Mouse (Mus musculus): Measurements from ENCODE around the gene Kctd15. TPM values are rescaled to one million over a fixed set of nuclear protein-coding genes. Genes with fewer than 3 reads are reported as not detected.

Kctd15 gene
- total and polyA plus RNA-seq, 3 experiments, result not detected

DNA sequence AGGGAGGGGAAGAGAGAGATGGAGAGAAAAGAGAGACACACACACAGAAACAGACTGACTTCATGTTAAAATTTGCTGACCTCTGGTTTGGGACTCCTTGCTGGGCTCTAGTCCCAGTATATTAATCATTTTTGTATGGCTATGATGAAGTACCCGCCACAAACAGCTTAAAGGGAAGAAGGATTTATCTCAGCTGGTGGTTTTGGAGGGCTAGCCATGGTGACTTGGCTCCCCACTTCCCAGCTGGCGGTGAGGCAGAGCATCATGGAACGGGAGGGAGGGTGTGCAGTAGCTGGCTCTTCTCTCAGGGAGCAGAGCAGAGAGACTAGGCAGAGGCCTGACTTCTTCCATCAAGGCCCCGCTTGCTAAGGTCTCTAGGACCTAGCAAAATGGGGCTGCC lies 46.9 kb upstream of the Kctd15 start:
- Histone ChIP-seq H3K27ac (ENCODE audit: control insufficient read depth, low read depth, low read length) (no peak overlapping the region), H3K36me3 (ENCODE audit: control insufficient read depth in 1 of 2, insufficient read depth in 2 of 2, low read length in 2 of 2) (no peaks in the 10 kb centered on the region), H3K4me3 (ENCODE audit: control insufficient read depth in 1 of 2, insufficient read depth in 1 of 2, low read depth in 2 of 2, low read length in 2 of 2) (no peak overlapping the region), H3K4me1 (ENCODE audit: control insufficient read depth in 1 of 2, insufficient read depth in 2 of 2, low read length in 2 of 2) (no peaks in the 10 kb centered on the region), H3K9me3 (replicated peaks; ENCODE audit: insufficient read depth, low read length) (no peaks in the 10 kb centered on the region), H3K9ac (ENCODE audit: control insufficient read depth, low read depth, low read length, poor library complexity, severe bottlenecking) (no peak overlapping the region), H3K27me3 (ENCODE audit: control insufficient read depth in 1 of 2, insufficient read depth in 2 of 2, low read length in 2 of 2) (no peaks in the 10 kb centered on the region), H3K79me2 (ENCODE audit: control insufficient read depth, insufficient read depth, low read length, poor library complexity) (no peaks in the 10 kb centered on the region)
- TF ChIP-seq BHLHE40 (IDR thresholded peaks at IDR 0.05; ENCODE audit: borderline replicate concordance, low read depth, low read length) (no peak), ZKSCAN1 (IDR thresholded peaks at IDR 0.05; ENCODE audit: low read depth, low read length) (no peak), MAZ (IDR thresholded peaks at IDR 0.05; ENCODE audit: low read depth, low read length) (no peak), POLR2A (IDR thresholded peaks at IDR 0.05; ENCODE audit: control insufficient read depth in 1 of 2, insufficient read depth in 1 of 2, low read depth in 1 of 2, low read length in 2 of 2, poor library complexity in 1 of 2) (no peak), RAD21 (IDR thresholded peaks at IDR 0.05; ENCODE audit: low read depth, low read length) (no peak), E2F4 (IDR thresholded peaks at IDR 0.05; ENCODE audit: borderline replicate concordance, low read depth, low read length) (no peak), UBTF (IDR thresholded peaks at IDR 0.05; ENCODE audit: borderline replicate concordance, insufficient read depth, low read depth, low read length) (no peak), TCF12 (IDR thresholded peaks at IDR 0.05; ENCODE audit: low read depth, low read length) (no peak), GABPA (IDR thresholded peaks at IDR 0.05; ENCODE audit: low read depth, low read length) (no peak), MEF2A (IDR thresholded peaks at IDR 0.05; ENCODE audit: extremely low read depth, insufficient replicate concordance, low read depth, low read length, poor library complexity, severe bottlenecking) (no peak), GATA1 (IDR thresholded peaks at IDR 0.05; ENCODE audit: low read depth, low read length) (no peak), NELFE (IDR thresholded peaks at IDR 0.05; ENCODE audit: low read depth, low read length) (no peak), SMC3 (IDR thresholded peaks at IDR 0.05; ENCODE audit: low read depth, low read length) (no peak), SIN3A (IDR thresholded peaks at IDR 0.05; ENCODE audit: low read length) (no peak), POLR2AphosphoS5 (IDR thresholded peaks at IDR 0.05; ENCODE audit: borderline replicate concordance, low read depth, low read length) (no peak), ZNF384 (IDR thresholded peaks at IDR 0.05; ENCODE audit: low read depth, low read length) (no peak), ZMIZ1 (IDR thresholded peaks at IDR 0.05; ENCODE audit: low read depth, low read length) (no peak), RCOR1 (IDR thresholded peaks at IDR 0.05; ENCODE audit: low read depth, low read length) (no peak)
- no peak for DNase-seq (ENCODE audit: low read depth, low spot score)

DNA sequence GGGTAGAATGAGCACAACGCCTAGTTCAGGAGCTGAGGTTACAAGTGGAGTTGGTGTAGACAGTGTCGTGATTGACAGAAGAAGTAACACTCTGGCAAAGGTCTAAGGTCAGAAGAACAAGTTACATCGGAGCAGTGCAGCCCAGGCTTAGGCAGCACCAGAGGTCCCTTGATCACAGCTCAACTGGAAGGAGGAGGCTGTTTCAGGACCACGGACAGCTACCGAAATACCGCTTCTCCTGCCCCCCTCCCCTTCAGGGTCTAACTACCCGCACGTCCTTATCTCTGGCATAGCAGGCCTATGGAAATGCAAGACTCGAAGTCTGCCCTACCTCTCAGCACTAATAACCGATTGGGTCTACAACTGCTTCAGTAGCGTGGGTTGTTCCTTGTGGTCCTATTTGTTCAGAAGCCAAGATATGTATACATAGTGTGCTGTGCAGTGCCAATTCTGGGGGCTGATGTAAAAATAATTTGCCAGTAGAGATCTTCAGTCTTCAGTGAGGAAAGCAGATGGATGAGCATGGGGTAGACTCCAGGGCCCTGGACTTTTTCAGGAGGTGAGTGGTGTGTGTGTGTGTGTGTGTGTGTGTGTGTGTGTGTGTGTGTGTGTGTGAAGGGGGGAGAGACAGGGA lies 46.3 kb upstream of the Kctd15 start:
- no peak overlapping the region for H3K27ac ChIP-seq (ENCODE audit: control insufficient read depth, low read depth, low read length)
- H3K9ac ChIP-seq (ENCODE audit: control insufficient read depth, low read depth, low read length, poor library complexity, severe bottlenecking), result no peak overlapping the region
- H3K9me3 ChIP-seq (replicated peaks; ENCODE audit: insufficient read depth, low read length), result no peaks in the 10 kb centered on the region
- DNase-seq (ENCODE audit: low read depth, low spot score), result peak; percentile 3
- no peaks in the 10 kb centered on the region for H3K36me3 ChIP-seq (ENCODE audit: control insufficient read depth in 1 of 2, insufficient read depth in 2 of 2, low read length in 2 of 2)
- no peaks in the 10 kb centered on the region for H3K27me3 ChIP-seq (ENCODE audit: control insufficient read depth in 1 of 2, insufficient read depth in 2 of 2, low read length in 2 of 2)
- H3K79me2 ChIP-seq (ENCODE audit: control insufficient read depth, insufficient read depth, low read length, poor library complexity), result no peaks in the 10 kb centered on the region
- no peaks in the 10 kb centered on the region for H3K4me1 ChIP-seq (ENCODE audit: control insufficient read depth in 1 of 2, insufficient read depth in 2 of 2, low read length in 2 of 2)
- TF ChIP-seq TAL1 (IDR thresholded peaks at IDR 0.05; ENCODE audit: low read length), result no peak
- no peak for TF ChIP-seq SMC3 (IDR thresholded peaks at IDR 0.05; ENCODE audit: low read depth, low read length)
- TF ChIP-seq CTCF (IDR thresholded peaks at IDR 0.05 in 2 of 3, conservative IDR thresholded peaks at IDR 0.05 in 1 of 3; ENCODE audit: control insufficient read depth in 1 of 3, insufficient read depth in 1 of 3, low read depth in 2 of 3, low read length in 3 of 3, poor library complexity in 1 of 3, severe bottlenecking in 1 of 3), result no peak
- no peak for TF ChIP-seq POLR2AphosphoS5 (IDR thresholded peaks at IDR 0.05; ENCODE audit: borderline replicate concordance, low read depth, low read length)
- TF ChIP-seq USF1 (IDR thresholded peaks at IDR 0.05; ENCODE audit: low read depth, low read length), result no peak
- no peak overlapping the region for H3K4me3 ChIP-seq (ENCODE audit: control insufficient read depth in 1 of 2, insufficient read depth in 1 of 2, low read depth in 2 of 2, low read length in 2 of 2)
